Mouse (Mus musculus): Measurements from ENCODE around the gene Plekhh3. TPM values are rescaled to one million over a fixed set of nuclear protein-coding genes. Genes with fewer than 3 reads are reported as not detected.

The Plekhh3 gene
- polyA plus RNA-seq, 1 experiment from 2014 or later = 2.8 TPM

GRCm38 (mm10) chr11:101193076-101193475, 21.9 kb upstream of the Plekhh3 start:
- no peaks in the 10 kb centered on the region for H3K9me3 ChIP-seq (replicated peaks)
- H3K4me3 ChIP-seq = no peak overlapping the region
- H3K4me2 ChIP-seq = no peak overlapping the region
- no peak overlapping the region for H3K9ac ChIP-seq
- no peak overlapping the region for H3K27ac ChIP-seq
- peaks cover 36% of the 10 kb centered on the region for H3K36me3 ChIP-seq
- no peak for ATAC-seq
- 82% methylated on average over 7 of the region's 7 CpGs for WGBS (ENCODE audit: insufficient replicate concordance)
- H3K27me3 ChIP-seq (replicated peaks) = no peaks in the 10 kb centered on the region
- H3K4me1 ChIP-seq = peaks cover 40% of the 10 kb centered on the region

DNA sequence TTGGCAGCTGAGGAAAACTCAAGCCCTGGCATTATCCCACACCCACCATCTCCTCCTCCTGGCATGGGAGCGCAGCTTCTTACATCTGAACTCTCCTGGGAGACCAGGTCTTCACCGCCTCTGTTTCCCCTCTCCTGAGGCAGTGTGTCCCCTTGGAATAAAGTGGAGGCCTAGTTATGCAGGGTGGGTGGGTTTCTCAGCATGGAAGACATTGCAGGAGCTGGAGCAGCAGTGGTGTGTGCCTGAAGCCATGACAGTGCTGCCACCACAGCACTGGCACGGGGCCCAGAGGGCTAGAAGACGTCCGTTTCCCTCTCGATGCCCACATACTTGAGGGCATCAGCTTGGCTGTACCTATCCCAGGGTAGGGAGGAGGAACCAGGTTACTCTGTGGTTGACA, 21.5 kb upstream of the Plekhh3 start:
- no peak for ATAC-seq
- H3K4me1 ChIP-seq = peaks cover 44% of the 10 kb centered on the region
- 80% methylated on average over 6 of the region's 6 CpGs for WGBS (ENCODE audit: insufficient replicate concordance)
- no peaks in the 10 kb centered on the region for H3K9me3 ChIP-seq (replicated peaks)
- H3K9ac ChIP-seq = no peak overlapping the region
- H3K27me3 ChIP-seq (replicated peaks) = no peaks in the 10 kb centered on the region
- H3K4me2 ChIP-seq = no peak overlapping the region
- H3K27ac ChIP-seq = peak overlapping the region; percentile 96; the same call in 1 of the 2 replicates
- H3K4me3 ChIP-seq = no peak overlapping the region
- H3K36me3 ChIP-seq = peaks cover 32% of the 10 kb centered on the region

- WGBS (ENCODE audit: insufficient replicate concordance) = 87% methylated on average over 4 of the region's 4 CpGs
Measured at GRCm38 (mm10) chr11:101191919-101192470, 20.8 kb upstream of the Plekhh3 start.

DNA sequence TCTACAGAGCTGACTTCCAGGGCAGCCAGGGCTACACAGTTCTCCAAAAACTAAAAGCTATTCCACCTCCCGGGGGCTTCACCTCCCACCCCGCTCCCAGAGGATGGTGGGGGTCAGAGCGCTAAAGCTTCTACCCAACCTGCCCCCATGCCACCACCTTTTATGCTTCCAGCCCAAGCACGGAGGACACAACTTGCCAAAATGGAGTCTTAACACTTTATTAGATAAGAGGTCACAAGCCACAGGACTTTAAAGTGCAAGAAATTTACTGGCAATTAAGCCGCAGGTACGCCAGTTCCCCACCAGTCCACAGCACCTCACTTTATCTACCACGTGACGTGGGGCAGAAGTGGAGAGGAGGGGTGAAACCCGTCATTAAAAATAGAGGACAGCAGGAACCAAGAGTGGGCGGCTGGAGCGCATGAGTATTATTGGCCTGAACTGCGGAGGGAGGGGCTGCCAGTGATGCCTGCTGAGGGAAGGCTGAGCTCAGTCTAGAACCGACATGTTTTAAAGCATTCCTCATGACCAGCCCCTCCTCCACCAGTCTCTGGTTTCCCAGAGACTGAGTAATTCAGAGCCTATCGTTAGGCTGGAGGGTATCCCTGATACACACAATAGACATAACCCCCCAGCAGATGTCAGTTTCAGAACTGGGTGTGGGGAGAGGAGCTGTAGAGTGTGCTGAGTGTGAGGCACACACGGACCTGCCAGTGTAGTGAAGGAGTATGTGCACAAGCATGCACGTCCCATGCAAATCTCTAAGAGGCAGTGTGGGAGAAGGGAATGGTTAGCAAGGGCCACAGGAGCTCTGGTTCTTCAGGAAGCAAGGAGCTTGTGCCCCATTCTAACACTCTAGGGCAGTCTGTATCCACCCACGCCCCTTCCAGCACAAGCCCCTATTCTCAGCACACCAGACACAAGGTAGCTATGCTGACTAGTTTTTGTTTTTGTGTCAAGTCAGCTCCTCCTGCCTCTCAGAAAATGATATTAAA, 20.1 kb upstream of the Plekhh3 start:
- WGBS (ENCODE audit: insufficient replicate concordance) = 44% methylated on average over 17 of the region's 17 CpGs
- no peak for ATAC-seq
- Histone ChIP-seq H3K9me3 (replicated peaks) (no peaks in the 10 kb centered on the region), H3K4me1 (peaks cover 44% of the 10 kb centered on the region), H3K36me3 (peaks cover 18% of the 10 kb centered on the region), H3K27ac (peak overlapping the region; percentile 96), H3K4me2 (peak overlapping the region; percentile 59), H3K27me3 (replicated peaks) (no peaks in the 10 kb centered on the region), H3K9ac (peak overlapping the region; percentile 73), H3K4me3 (no peak overlapping the region)

More at GRCm38 (mm10) chr11:101191919-101192470, 20.8 kb upstream of the Plekhh3 start:
- Histone ChIP-seq H3K9ac (no peak overlapping the region), H3K4me3 (no peak overlapping the region), H3K4me2 (no peak overlapping the region), H3K4me1 (peaks cover 44% of the 10 kb centered on the region), H3K36me3 (peaks cover 26% of the 10 kb centered on the region), H3K27me3 (replicated peaks) (no peaks in the 10 kb centered on the region), H3K9me3 (replicated peaks) (no peaks in the 10 kb centered on the region), H3K27ac (peak overlapping the region; percentile 96)
- ATAC-seq = no peak

- ATAC-seq = peak; percentile 85
- peak overlapping the region; percentile 73 for H3K9ac ChIP-seq
- peak overlapping the region; percentile 96 for H3K27ac ChIP-seq
- H3K4me3 ChIP-seq = 0 out of 2 replicates have a peak overlapping the region, but pooled peaks have one; percentile 10
- H3K36me3 ChIP-seq = peaks cover 18% of the 10 kb centered on the region
- H3K27me3 ChIP-seq (replicated peaks) = no peaks in the 10 kb centered on the region; the same call in 1 of the 2 replicates
- peaks cover 44% of the 10 kb centered on the region for H3K4me1 ChIP-seq
- 43% methylated on average over 8 of the region's 8 CpGs for WGBS (ENCODE audit: insufficient replicate concordance)
- no peaks in the 10 kb centered on the region for H3K9me3 ChIP-seq (replicated peaks)
- peak overlapping the region; percentile 59 for H3K4me2 ChIP-seq
Measured at GRCm38 (mm10) chr11:101190181-101190912, 19.2 kb upstream of the Plekhh3 start.

DNA sequence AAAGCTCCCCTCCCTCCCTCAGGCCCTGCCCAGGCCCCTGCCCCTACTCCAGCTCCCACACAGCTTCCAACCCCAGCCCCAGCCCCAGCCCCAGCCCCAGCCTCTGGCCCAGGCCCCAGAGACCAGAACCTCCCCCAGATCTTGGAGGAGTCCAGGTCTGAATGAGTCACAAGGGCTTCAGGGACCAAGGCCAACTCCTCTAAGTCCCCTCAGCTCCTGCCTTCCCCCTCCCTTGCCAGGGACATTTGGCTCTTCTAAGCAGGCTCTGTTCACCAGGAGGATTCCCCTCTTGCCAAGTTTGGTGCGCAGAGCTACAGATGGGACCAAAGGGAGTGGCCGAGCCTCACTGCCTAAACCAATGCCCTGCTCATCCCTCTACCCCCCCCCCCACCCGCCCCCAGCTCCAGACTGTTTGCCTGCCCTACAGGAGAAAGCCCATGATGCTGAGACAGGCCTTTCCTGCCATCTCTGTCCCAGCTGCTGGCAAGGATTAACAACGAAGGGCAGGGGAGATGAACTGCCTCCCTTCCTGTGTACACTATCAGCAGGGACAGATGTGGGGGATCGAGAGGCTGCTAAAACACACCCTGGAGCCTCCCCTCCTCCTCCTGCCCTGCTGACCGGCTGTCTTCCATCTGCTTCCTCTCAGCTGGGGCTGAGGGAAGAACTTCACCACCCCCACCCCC, 18.5 kb upstream of the Plekhh3 start:
- peak overlapping the region; percentile 59 for H3K4me2 ChIP-seq
- 11% methylated on average over 6 of the region's 6 CpGs for WGBS (ENCODE audit: insufficient replicate concordance)
- H3K4me3 ChIP-seq = peak overlapping the region; percentile 10; the same call in 1 of the 2 replicates
- no peaks in the 10 kb centered on the region for H3K9me3 ChIP-seq (replicated peaks)
- peak overlapping the region; percentile 73 for H3K9ac ChIP-seq
- peak; percentile 97 for ATAC-seq
- H3K27ac ChIP-seq = peak overlapping the region; percentile 96
- H3K36me3 ChIP-seq = peaks cover 18% of the 10 kb centered on the region
- peaks cover 5% of the 10 kb centered on the region for H3K27me3 ChIP-seq (replicated peaks)
- peaks cover 44% of the 10 kb centered on the region for H3K4me1 ChIP-seq

GRCm38 (mm10) chr11:101188166-101188805, 17.1 kb upstream of the Plekhh3 start:
- H3K27me3 ChIP-seq (replicated peaks) = peaks cover 18% of the 10 kb centered on the region
- H3K9me3 ChIP-seq (replicated peaks) = no peaks in the 10 kb centered on the region
- peaks cover 12% of the 10 kb centered on the region for H3K36me3 ChIP-seq
- no peak overlapping the region for H3K9ac ChIP-seq
- 86% methylated on average over 11 of the region's 11 CpGs for WGBS (ENCODE audit: insufficient replicate concordance)
- peaks cover 44% of the 10 kb centered on the region for H3K4me1 ChIP-seq
- no peak overlapping the region for H3K4me3 ChIP-seq
- H3K4me2 ChIP-seq = no peak overlapping the region
- peak overlapping the region; percentile 96 for H3K27ac ChIP-seq
- ATAC-seq = no peak

DNA sequence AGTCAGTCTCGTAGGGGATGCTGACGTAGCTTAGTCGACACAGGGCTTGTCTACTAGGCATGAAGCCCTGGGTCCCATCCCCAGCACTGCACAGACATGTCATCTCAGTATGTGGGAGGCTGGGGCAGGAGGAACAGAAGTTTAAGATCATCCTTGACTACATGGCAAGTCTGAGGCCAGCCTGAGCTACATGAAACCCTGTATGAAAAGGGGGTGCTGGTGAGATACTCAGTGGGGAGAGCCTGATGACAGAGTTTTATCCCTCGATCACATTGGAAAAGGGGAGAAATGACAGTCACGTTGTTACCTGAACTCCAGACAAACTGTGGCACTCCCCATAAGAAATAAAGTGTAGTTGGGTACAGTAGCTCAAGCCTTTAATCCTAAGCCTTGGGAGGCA, 16.4 kb upstream of the Plekhh3 start:
- ATAC-seq = no peak
- WGBS (ENCODE audit: insufficient replicate concordance) = 80% methylated on average over 5 of the region's 5 CpGs
- peaks cover 26% of the 10 kb centered on the region for H3K27me3 ChIP-seq (replicated peaks)
- peaks cover 6% of the 10 kb centered on the region for H3K36me3 ChIP-seq
- H3K9ac ChIP-seq = no peak overlapping the region
- H3K9me3 ChIP-seq (replicated peaks) = no peaks in the 10 kb centered on the region
- 0 out of 2 replicates have a peak overlapping the region, but pooled peaks have one; percentile 34 for H3K27ac ChIP-seq
- H3K4me1 ChIP-seq = peaks cover 44% of the 10 kb centered on the region
- no peak overlapping the region for H3K4me2 ChIP-seq
- H3K4me3 ChIP-seq = no peak overlapping the region

DNA sequence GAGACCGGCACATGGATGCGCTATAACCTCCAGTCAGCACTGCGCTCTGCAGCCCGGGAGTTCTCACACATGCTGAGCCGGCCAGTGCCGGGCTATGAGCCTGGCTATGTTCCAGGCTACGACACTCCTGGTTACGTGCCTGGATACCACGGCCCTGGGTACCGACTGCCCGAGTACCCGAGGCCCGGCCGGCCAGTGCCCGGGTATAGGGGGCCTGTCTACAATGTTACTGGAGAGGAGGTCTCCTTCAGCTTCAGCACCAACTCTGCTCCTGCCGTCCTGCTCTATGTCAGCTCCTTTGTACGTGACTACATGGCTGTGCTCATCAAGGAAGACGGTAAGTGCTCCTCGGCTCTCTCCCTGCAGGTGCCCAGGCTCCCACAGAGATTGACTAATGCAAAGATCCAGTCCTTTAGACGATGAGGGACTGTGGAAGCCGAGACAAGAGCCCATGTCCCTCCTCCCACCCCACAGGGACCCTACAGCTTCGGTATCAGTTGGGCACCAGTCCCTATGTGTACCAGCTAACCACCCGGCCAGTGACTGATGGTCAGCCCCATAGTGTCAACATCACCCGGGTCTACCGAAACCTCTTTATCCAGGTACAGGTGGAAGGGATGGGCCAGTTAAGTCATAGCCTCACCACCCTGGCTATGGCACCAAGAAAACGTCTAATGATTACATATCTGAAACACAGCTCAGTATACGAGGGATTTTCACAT, 15.5 kb upstream of the Plekhh3 start:
- no peak overlapping the region for H3K4me3 ChIP-seq
- no peaks in the 10 kb centered on the region for H3K9me3 ChIP-seq (replicated peaks)
- H3K27me3 ChIP-seq (replicated peaks) = peaks cover 34% of the 10 kb centered on the region
- WGBS (ENCODE audit: insufficient replicate concordance) = 90% methylated on average over 27 of the region's 27 CpGs
- H3K4me2 ChIP-seq = no peak overlapping the region
- H3K27ac ChIP-seq = no peak overlapping the region
- no peak overlapping the region for H3K9ac ChIP-seq
- no peaks in the 10 kb centered on the region; the same call in 1 of the 2 replicates for H3K36me3 ChIP-seq
- peaks cover 40% of the 10 kb centered on the region for H3K4me1 ChIP-seq
- no peak for ATAC-seq

DNA sequence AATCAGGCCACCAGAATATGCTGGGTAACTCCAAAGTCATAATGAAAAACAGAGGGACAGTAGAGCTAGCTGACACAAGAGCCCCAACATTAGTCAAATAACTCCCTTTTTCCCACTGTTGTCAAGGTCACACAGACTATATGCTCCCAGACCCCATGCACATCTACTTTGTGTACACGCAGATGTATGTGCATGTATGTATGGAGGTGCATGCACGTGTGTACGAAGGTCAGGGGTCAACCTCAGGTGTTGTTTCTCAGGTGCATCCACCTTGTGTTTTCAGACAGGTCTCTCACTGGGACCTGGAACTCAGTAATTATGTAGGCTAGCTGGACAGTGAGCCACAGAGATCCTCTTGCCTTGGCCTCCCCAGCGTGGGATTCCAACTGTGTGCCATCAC, 14.3 kb upstream of the Plekhh3 start:
- Histone ChIP-seq H3K36me3 (no peaks in the 10 kb centered on the region), H3K9ac (no peak overlapping the region), H3K9me3 (replicated peaks) (no peaks in the 10 kb centered on the region), H3K4me3 (no peak overlapping the region), H3K27me3 (replicated peaks) (peaks cover 44% of the 10 kb centered on the region), H3K4me2 (no peak overlapping the region), H3K27ac (no peak overlapping the region), H3K4me1 (peaks cover 31% of the 10 kb centered on the region)
- WGBS (ENCODE audit: insufficient replicate concordance) = 76% methylated on average over 4 of the region's 4 CpGs
- no peak for ATAC-seq
